ENCODE assay signal across 8 mouse cellular contexts in the genomic region with DNA sequence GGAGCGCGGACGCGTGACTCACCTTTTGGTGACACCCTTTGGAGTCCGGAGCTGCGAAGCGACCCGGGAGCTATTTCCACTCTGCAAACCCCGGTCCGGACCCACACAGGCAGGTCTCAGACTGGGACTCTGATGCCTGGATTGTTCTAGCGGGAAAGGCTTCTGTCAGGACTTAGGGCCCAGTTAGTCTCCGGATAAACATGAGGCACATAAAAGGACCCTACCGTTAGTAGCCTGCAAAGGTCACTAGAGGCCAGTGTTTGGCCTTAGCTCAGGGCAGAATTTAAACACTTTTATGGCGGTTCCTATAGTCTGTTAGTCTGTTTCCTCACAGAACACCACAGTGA. TPM values are rescaled to one million over a fixed set of nuclear protein-coding genes. Genes with fewer than 3 reads are reported as not detected.
DNase-seq lines count a peak whose midpoint lies in the region; ATAC-seq and TF ChIP-seq lines count a peak whose summit lies in the region.

No protein-coding gene starts in this region.

- H3K9me3 ChIP-seq in heart, embryonic 10.5 days = no peaks in the 10 kb centered on the region
- no peaks in the 10 kb centered on the region for H3K9me3 ChIP-seq in ES-Bruce4 (replicated peaks; ENCODE audit: control insufficient read depth, insufficient read depth, low read length, poor library complexity, severe bottlenecking)
- H3K9me3 ChIP-seq in forebrain, embryonic 10.5 days = peaks cover 7% of the 10 kb centered on the region; the same call in 1 of the 2 replicates
- no peaks in the 10 kb centered on the region for H3K9me3 ChIP-seq in kidney, postnatal 0 days (replicated peaks; ENCODE audit: low read length)
- no peaks in the 10 kb centered on the region for H3K9me3 ChIP-seq in neural tube, embryonic 12.5 days

- no peak for TF ChIP-seq CTCF in ES-Bruce4 (IDR thresholded peaks at IDR 0.05; ENCODE audit: low read depth, low read length)
- TF ChIP-seq CTCF in kidney, postnatal 0 days (IDR thresholded peaks at IDR 0.05; ENCODE audit: low read depth) = peak; percentile 42; the same call in 1 of the 2 replicates

- H3K4me3 ChIP-seq in heart, embryonic 10.5 days = peak overlapping the region; percentile 84
- peak overlapping the region; percentile 40 for H3K4me3 ChIP-seq in ES-Bruce4 (ENCODE audit: low read depth, low read length)
- peak overlapping the region; percentile 87 for H3K4me3 ChIP-seq in forebrain, embryonic 10.5 days
- H3K4me3 ChIP-seq in kidney, postnatal 0 days (replicated peaks; ENCODE audit: low read depth, low read length) = peak overlapping the region; percentile 77
- H3K4me3 ChIP-seq in neural tube, embryonic 12.5 days = peak overlapping the region; percentile 77

- intact Hi-C loops in heart, postnatal 14 days (cut with DNase I) = loop anchor here (5.0 kb wide), 1 partner anchor 52 kb away; no protein-coding TSS in a partner anchor

- peaks cover 43% of the 10 kb centered on the region for H3K27me3 ChIP-seq in heart, embryonic 10.5 days (ENCODE audit: insufficient read depth, poor library complexity, severe bottlenecking)
- H3K27me3 ChIP-seq in ES-Bruce4 (ENCODE audit: control insufficient read depth, insufficient read depth, low read length, poor library complexity, severe bottlenecking) = peaks cover 14% of the 10 kb centered on the region
- peaks cover 41% of the 10 kb centered on the region for H3K27me3 ChIP-seq in forebrain, embryonic 10.5 days (ENCODE audit: poor library complexity, severe bottlenecking)
- H3K27me3 ChIP-seq in kidney, postnatal 0 days (ENCODE audit: insufficient read depth, low read length) = peaks cover 4% of the 10 kb centered on the region; the same call in 1 of the 2 replicates
- H3K27me3 ChIP-seq in neural tube, embryonic 12.5 days (replicated peaks) = peaks cover 22% of the 10 kb centered on the region

- peak overlapping the region; percentile 99 for H3K4me2 ChIP-seq in kidney, postnatal 0 days (ENCODE audit: low read length)
- H3K4me2 ChIP-seq in neural tube, embryonic 12.5 days (replicated peaks) = peak overlapping the region; percentile 99

- DNase-seq in heart, embryonic 10.5 days (ENCODE audit: low spot score) = no peak
- no peak for DNase-seq in heart, postnatal 14 days
- DNase-seq in forebrain, embryonic 10.5 days (ENCODE audit: extremely low spot score, low spot score) = peak; percentile 58
- peak; percentile 57 for DNase-seq in kidney, postnatal 0 days (ENCODE audit: low spot score)
- no peak for DNase-seq in adrenal gland, postnatal 36 days
- no peak for DNase-seq in thymus, postnatal 36 days

- TF ChIP-seq EP300 in ES-Bruce4 (IDR thresholded peaks at IDR 0.05; ENCODE audit: insufficient read depth, low read depth, low read length) = no peak

- peak overlapping the region; percentile 77 for H3K9ac ChIP-seq in ES-Bruce4 (ENCODE audit: low read depth, poor library complexity, severe bottlenecking)
- H3K9ac ChIP-seq in kidney, postnatal 0 days (ENCODE audit: low read depth, low read length) = peak overlapping the region; percentile 64
- H3K9ac ChIP-seq in neural tube, embryonic 12.5 days = peak overlapping the region; percentile 78

- peaks cover 21% of the 10 kb centered on the region for H3K4me1 ChIP-seq in heart, embryonic 10.5 days
- no peaks in the 10 kb centered on the region for H3K4me1 ChIP-seq in ES-Bruce4 (ENCODE audit: control insufficient read depth, insufficient read depth, low read length)
- peaks cover 54% of the 10 kb centered on the region for H3K4me1 ChIP-seq in forebrain, embryonic 10.5 days
- no peaks in the 10 kb centered on the region for H3K4me1 ChIP-seq in kidney, postnatal 0 days (replicated peaks; ENCODE audit: insufficient read depth, low read length)
- peaks cover 13% of the 10 kb centered on the region for H3K4me1 ChIP-seq in neural tube, embryonic 12.5 days

- no peak for ATAC-seq in kidney, postnatal 0 days (replicated peaks; ENCODE audit: low FRiP score, low read depth)
- ATAC-seq in neural tube, embryonic 12.5 days (ENCODE audit: low FRiP score, low read depth) = peak; percentile 27; the same call in 1 of the 2 replicates

- peak overlapping the region; percentile 90 for H3K27ac ChIP-seq in heart, embryonic 10.5 days
- no peak overlapping the region for H3K27ac ChIP-seq in ES-Bruce4 (ENCODE audit: insufficient read depth, low read length)
- peak overlapping the region; percentile 94 for H3K27ac ChIP-seq in forebrain, embryonic 10.5 days
- H3K27ac ChIP-seq in kidney, postnatal 0 days = no peak overlapping the region
- no peak overlapping the region for H3K27ac ChIP-seq in neural tube, embryonic 12.5 days

- TF ChIP-seq POLR2A in ES-Bruce4 (IDR thresholded peaks at IDR 0.05; ENCODE audit: insufficient read depth, low read length) = no peak

- no peaks in the 10 kb centered on the region for H3K36me3 ChIP-seq in heart, embryonic 10.5 days
- no peaks in the 10 kb centered on the region for H3K36me3 ChIP-seq in ES-Bruce4 (ENCODE audit: control insufficient read depth, insufficient read depth, low read length, poor library complexity, severe bottlenecking)
- H3K36me3 ChIP-seq in forebrain, embryonic 10.5 days (replicated peaks) = peaks cover 5% of the 10 kb centered on the region; the same call in 1 of the 2 replicates
- no peaks in the 10 kb centered on the region for H3K36me3 ChIP-seq in kidney, postnatal 0 days (ENCODE audit: insufficient read depth, low read length)
- H3K36me3 ChIP-seq in neural tube, embryonic 12.5 days = no peaks in the 10 kb centered on the region

- WGBS in heart, embryonic 10.5 days = 2% methylated on average over 14 of the region's 14 CpGs
- WGBS in forebrain, embryonic 10.5 days = under 1% methylated on average over 14 of the region's 14 CpGs
- 3% methylated on average over 14 of the region's 14 CpGs for WGBS in kidney, postnatal 0 days
- 1% methylated on average over 14 of the region's 14 CpGs for WGBS in neural tube, embryonic 12.5 days

RNA-seq across cellular contexts. Expression of a gene that starts 0.3 kb away (rescaled TPM):
- 6.7 and 8.0 TPM in 2 replicates for polyA plus RNA-seq in heart, embryonic 10.5 days (2016; fragmentation: Nextera tagmentation; extraction: Ambion mirVana)
- 1 to 10 TPM; 4.7 to 4.9 TPM for total RNA-seq in heart, postnatal 14 days (2021)
- polyA plus RNA-seq in ES-Bruce4 (2011; ENCODE audit: insufficient read depth, insufficient read length, low read depth, missing spikeins) = 2.5 and 2.8 TPM in 2 replicates
- 19.3 and 23.9 TPM in 2 replicates for polyA plus RNA-seq in forebrain, embryonic 10.5 days (2016; fragmentation: Nextera tagmentation; extraction: Ambion mirVana)
- 11.1 and 12.2 TPM in 2 replicates for polyA plus RNA-seq in kidney, postnatal 0 days (2015; fragmentation: Nextera tagmentation; extraction: Ambion mirVana)
- 6.2 and 8.3 TPM in 2 replicates for polyA plus RNA-seq in neural tube, embryonic 12.5 days (2016; fragmentation: Nextera tagmentation; extraction: Ambion mirVana)
- 1 to 10 TPM; 1.4 to 2.7 TPM for total RNA-seq in adrenal gland, postnatal 36 days (2021)

Comparison
In these comparisons a context has a peak if more than half of its experiments do, and no peak if none do; other contexts are left out.
1. DNase-seq: peak in forebrain, embryonic 10.5 days (single experiment) and kidney, postnatal 0 days (single experiment); none in heart, embryonic 10.5 days (single experiment), heart, postnatal 14 days (0 of 2), adrenal gland, postnatal 36 days (0 of 2) and thymus, postnatal 36 days (0 of 2).
2. H3K27ac ChIP-seq: peak in heart, embryonic 10.5 days (single experiment) and forebrain, embryonic 10.5 days (single experiment); none in ES-Bruce4 (single experiment), kidney, postnatal 0 days (single experiment) and neural tube, embryonic 12.5 days (single experiment).
3. Peak in every context shown above with its lines, with median percentiles within 50 percentile points of each other: H3K4me3 ChIP-seq and H3K9ac ChIP-seq.